Mouse (Mus musculus) adrenal gland, adult 8-10 months (tissue): ENCODE data around the gene Vmn1r236. TPM values are rescaled to one million over a fixed set of nuclear protein-coding genes. Genes with fewer than 3 reads are reported as not detected.

Experiments used
- DNase-seq: peaks from one replicate; pipeline ENCODE4 v3.0.0; 2022
- microRNA-seq, 2 experiments: library from miRNA; unstranded; fragments of <30 nt; microRNA quantifications; one replicate each; pipeline ENCODE4 v1.2.0; 2022
- total RNA-seq, 4 experiments: library from RNA; stranded (reverse); gene quantifications; 2 replicates each; pipeline ENCODE4 v1.2.4; 2022

Vmn1r236 gene
- not detected for total RNA-seq

DNA sequence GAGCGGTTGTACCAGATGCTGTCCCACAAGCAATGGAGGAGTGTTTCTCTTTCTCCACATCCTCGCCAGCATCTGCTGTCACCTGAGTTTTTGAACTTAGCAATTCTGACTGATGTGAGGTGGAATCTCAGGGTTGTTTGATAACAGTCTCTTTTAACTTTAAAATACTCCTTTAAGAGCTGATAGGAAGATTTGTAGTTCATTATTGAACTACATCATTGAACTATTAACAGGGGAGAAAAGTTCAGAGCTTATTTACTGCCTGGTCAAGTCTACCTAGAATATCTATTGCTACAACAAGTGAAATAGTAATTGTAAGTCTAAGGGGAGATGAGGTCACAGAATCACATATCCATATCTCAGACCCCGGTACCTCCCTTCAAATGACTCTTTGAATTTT lies at the start of gene Vmn1r236:
Vmn1r236 (plus strand) TSS at position 301 of the 400 bp plus-strand sequence.
- DNase-seq: no peak

DNA sequence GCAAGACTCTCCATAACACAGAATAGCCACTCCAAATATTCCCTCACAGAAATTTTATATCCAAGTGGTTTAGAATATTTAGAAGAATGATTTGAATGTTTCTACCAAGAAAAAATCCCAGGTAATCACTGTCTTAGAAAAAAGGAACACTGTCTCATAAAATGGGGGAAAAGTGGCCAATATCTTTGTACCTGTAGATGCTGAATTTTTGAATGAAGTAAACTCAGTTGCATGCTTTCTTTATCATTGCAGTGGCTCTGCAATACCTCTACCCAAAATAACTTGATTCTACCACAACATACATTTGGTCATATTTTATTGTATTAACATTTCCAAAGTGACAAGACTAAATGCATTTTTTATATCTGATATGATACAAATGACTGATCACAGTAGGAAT lies 26.6 kb upstream of the Vmn1r236 start, which contains the start of gene Vmn1r235:
Vmn1r235 (plus strand) TSS at position 301 of the 400 bp plus-strand sequence.
- DNase-seq: no peak

- DNase-seq: no peak
Measured at GRCm38 (mm10) chr17:21272103-21272502, 10.6 kb upstream of the Vmn1r236 start.

GRCm38 (mm10) chr17:21284395-21284794 lies 1.7 kb downstream of the Vmn1r236 start:
- no peak for DNase-seq

DNA sequence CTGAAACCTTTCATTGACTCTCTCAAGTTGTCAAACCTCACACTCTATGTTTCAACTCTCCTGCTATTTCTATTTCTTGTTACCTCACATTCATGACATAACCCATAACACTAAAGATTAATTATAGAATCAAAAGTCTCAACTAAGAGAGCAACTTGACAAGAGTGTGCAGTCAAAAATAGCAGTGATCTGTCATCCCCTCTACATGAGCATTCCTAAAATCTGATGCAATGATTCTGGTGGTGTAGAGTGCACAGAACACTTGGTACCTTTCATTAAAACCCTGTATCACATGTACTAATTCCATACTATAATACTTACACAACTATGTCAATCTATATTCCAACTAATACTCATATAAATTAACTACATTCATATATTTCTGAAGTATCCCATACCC lies 7.0 kb downstream of the Vmn1r236 start:
- no peak for DNase-seq

DNA sequence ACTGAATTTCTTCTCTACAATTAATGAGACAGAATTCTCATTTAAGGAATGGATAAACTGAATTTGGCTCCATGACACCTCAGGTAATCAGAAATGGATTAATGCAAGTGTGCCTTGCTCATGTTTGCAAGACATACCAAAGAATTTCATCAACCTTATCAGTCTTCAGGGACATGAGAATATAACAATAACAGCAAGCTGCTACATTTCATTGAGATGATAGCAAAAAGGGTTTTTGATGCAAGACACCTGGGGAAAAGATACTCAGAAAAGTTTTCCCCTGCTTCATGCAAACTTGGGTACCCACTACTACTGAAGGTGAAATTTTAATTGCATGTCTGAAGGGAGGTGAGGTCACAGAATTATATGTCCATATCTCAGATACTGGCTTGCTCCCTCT lies 28.8 kb downstream of the Vmn1r236 start, which contains the start of gene Vmn1r237:
Vmn1r237 (plus strand) TSS at position 301 of the 400 bp plus-strand sequence.
- no peak for DNase-seq

Small RNAs within 50 kb of the gene (microRNA-seq; reads per million reads assigned to microRNA genes)
- 0 reads per million in 2 experiments for gene Gm26384

Other genes with a start within 250 kb of the Vmn1r236 start
- gene Vmn1r234, start 56.9 kb upstream of the Vmn1r236 start, total RNA-seq: not detected
- not detected for gene Vmn1r235, start 26.5 kb upstream of the Vmn1r236 start, total RNA-seq
- not detected for gene Vmn1r237, start 28.9 kb downstream of the Vmn1r236 start, total RNA-seq
- gene Zfp677, start 100.8 kb downstream of the Vmn1r236 start, total RNA-seq: 1 to 10 TPM; 5.4 to 5.9 (median 5.5) TPM
- 1 to 10 TPM; 2.5 to 4.8 (median 3.5) TPM for gene Zfp54, start 140.3 kb downstream of the Vmn1r236 start, total RNA-seq
- gene Zfp51, start 167.4 kb downstream of the Vmn1r236 start, total RNA-seq: 1 to 10 TPM; 6.3 to 8.4 (median 7.6) TPM
- 1 to 10 TPM; 3.0 to 3.8 (median 3.4) TPM for gene Zfp53, start 206.1 kb downstream of the Vmn1r236 start, total RNA-seq